Mouse (Mus musculus): ENCODE data around the gene Cdk17.

DNA sequence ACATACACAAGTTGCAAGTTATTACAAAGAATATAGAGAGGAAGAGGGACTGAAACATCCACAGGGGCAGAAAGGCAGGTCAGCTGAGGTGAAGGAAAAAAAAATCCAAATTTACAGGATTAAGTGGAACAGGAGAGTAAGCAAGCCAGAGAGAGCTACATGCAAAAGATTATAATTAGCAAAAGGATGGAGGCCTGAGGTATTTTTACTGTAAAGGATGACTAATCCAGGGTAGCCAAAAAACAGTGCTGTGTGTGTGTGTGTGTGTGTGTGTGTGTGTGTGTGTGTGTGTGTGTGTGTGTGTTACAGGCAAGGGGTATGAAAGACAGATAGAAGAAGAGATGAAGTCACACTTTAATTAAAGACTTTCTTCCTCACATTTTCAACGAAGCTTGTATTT is 31.3 kb upstream of the Cdk17 start:
- TF ChIP-seq EP300 (IDR thresholded peaks at IDR 0.05; ENCODE audit: low read depth) (no peak), CTCF (IDR thresholded peaks at IDR 0.05; ENCODE audit: low read depth) (no peak)
